Mouse (Mus musculus) urinary bladder, adult 18-20 months (tissue): ENCODE measurements around the gene Poc1a.
A peak's percentile ranks its signal among the peaks of the same experiment; 100 is the strongest.

Experiments used
- DNase-seq, 2 experiments: peaks; one replicate each; pipeline ENCODE4 v3.0.0; 2022; ENCODE audit warnings: low spot score in 2 of 2, mixed read lengths in 2 of 2

Poc1a gene

DNA sequence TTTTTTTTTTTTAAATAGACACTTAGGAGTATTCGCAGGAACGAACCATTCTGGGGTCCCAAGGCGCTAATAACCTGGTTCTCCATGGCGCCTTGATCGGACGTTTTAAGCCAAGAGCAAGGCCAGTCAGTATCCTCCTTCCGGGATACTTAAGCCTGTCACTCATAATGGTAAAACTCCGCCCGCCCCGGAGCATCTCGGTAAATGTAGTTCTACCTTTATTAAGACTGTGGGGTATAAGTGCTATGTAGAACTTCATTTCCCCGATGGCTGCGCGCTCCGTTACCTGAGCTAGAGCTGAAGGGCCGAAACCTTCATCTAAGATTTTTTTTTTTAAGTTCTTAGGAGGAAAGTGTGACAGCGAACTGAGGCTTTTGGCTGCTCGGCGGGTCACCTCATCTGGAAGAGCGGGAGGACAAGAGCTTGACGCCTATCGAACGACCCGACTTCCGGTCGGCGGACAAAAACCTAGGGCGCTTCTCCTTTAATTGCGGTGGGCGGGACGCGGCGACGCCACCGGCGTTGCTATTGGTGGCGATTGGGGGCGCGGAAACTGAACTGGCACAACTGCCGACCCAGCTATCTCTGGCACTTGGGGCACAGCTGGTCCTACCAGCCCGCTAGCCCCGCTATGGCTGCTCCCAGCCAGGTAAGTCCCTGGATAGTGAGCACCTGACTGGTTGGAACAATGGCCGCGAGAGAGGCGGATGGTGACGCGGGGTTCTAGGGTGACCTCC, at the start of gene Poc1a:
Gene Poc1a (plus strand): TSS at position 254 of the 737 bp plus-strand sequence.
- DNase-seq = peak; percentile 88 to 89

DNA sequence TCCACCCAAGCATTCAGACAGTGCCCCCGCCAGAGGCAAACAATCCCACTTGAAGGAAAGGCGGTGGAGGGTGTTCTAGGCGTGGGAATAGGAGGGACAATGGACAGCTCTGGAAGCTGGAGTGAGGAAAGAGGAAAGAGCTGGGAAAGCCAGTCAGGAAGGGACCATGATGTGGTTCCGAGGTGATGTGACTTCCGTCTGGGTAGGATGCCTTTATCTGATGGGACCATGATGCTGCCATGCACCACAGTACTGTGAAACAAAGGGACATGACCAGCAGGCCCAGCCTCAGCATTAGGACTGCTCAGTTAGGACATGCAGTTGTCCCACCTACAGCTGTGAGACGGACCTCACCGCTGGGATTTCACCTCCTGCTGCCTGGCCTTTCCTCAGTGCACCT, 49.6 kb upstream of the Poc1a start:
- DNase-seq = no peak

DNA sequence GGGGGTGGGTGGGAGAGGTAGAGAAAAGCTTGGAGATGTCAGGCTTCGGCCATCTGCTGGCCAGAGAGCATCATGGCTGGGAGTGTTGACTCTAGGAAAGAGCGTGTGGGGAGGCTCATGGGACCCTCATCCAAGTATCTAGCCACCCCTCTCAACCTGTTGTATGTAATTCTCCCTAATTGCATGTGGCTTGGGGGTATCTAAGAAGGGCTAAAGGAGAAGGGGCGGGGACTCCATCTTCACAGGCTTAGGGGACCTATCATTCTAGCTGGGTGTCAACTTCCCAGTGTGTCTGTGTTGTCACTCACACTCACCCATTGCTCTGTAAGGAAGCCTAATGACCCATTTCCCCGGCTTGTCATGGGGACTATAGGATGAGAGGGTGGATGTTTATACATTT, 49.0 kb upstream of the Poc1a start:
- DNase-seq = no peak

DNA sequence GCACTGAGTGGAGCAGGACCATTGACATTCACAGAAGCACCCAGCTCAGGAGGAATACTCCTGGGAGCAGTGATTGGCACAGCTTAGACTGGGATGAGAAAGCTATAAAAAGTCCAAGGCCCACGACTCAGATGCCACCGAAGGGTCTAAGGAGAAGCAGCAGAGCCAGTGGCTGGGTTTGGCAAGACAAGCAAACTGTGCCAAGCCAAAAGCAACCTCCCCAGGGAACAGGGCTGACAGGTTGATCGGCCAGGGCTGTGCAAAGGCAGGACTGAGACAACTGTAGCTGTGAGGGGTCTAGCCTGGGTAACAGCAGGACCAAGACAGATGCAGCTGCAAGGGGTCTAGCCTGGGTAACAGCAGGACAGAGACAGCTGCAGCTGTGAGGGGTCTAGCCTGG, 47.9 kb upstream of the Poc1a start:
- no peak for DNase-seq

DNA sequence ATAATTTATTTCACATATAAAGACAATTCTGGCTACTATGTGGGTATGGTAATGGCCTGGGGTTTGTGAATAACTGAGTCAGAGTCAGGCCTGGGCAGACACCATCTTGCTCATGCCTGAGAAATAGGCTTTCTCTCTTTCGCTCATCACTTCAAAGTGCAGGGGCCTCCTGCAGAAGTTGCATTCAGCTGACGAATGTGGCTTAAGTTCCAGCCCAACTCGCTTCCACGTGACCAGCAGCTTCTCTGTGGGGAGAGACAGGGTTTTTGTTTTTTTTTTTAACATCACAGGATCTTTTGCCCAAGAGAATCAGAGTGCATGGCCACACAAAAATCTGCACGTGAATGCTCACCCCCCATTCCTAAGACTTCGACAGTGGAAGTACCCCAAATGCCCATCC, 46.9 kb upstream of the Poc1a start:
- DNase-seq = no peak

DNA sequence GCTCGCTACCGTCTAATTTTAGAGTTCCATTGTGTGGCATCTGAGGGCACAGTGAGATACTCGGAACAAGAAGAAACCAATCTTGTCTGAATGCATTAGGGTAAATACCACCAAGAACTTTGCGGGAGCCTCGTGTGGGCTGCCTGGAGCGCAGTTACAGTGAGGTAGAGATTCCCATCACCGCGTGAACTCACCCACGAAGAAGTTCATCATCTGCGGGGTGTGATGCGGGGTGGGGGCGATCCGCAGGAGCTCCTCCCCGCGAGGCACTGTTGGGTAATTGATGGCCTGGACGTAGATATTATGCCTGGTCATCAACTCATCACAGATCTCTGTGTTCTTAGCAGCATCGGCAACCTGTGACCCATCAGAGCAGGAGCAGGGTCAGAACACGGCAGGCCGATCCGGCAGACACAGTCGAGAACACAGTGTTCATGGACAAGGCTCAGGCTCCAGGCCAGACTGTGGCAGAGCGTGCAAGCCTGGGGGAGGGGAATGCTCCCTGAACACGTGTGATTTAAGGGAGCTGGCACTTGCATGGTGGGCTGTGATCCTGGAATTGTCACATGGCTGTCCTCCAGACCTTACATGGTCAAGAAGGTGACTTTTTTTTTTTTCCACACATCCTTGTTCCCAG, 45.5 kb upstream of the Poc1a start:
- no peak for DNase-seq

DNA sequence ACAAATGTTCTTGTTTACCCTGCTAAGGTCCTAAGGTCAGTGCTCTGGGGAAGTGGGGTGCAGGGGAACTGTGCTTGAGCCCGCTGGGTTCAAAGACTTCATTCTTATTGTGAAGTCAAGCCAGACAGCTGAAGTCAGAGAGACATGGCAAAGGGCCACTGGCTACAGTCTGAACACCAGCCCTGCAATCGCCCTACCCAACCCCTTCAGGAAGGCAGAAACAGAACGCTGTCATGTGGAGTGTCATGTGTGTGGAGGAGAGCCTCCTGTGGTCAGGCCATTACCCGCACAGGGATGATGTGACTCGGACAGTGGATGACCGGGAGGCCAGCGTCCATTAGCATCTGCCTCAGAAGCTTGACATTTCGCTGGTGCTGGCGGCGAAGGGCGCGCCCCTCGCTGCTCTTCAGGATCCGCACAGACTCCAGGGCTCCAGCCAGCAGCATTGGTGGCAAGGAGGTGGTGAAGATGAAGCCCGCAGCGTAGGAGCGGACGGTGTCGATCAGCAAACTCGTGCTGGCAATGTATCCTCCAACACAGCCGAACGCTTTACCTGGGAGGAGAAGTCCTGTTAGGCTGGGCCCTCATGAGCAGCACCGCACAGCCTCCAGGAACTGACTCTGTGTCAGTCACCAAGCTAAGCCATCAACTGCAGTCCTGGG, 44.6 kb upstream of the Poc1a start:
- no peak for DNase-seq

DNA sequence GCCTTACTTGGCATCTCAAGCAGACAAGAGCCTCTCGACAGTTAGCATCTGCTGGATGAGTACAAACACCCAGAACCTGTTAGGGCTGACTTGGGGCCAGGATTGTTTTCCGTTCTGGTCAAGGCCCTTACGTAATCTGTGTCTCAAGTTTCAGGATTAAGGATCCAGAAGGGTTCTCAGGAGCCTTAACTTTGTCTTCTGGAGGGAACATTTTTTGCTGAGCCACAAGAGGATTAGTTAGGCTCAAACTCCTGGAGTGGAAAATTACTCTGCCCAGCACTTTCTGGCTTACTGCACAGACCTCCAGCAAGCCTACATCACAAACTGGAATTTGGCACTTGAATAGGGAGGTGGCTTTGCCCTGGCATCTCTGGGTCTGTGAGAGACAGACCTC, 44.0 kb upstream of the Poc1a start:
- DNase-seq = no peak

DNA sequence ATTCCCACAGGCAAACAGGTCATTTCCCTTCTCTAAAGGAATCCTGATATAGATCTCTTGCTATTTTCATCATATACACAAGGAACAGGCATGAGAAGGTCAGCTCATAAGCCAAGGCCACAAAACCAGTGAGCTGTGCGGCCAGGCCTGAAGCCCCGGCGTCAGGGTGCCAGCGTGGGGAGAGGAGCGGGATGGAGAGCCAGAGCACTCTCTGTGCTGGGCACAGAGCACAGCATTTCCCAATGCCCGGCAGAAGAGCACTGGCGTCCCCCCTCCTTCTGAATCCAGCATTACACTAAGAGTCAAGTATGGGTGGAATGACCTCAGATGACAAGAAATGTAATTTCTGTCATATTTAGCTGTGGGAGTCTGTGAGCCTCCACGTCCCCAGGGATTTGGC, 43.5 kb upstream of the Poc1a start:
- no peak for DNase-seq

DNA sequence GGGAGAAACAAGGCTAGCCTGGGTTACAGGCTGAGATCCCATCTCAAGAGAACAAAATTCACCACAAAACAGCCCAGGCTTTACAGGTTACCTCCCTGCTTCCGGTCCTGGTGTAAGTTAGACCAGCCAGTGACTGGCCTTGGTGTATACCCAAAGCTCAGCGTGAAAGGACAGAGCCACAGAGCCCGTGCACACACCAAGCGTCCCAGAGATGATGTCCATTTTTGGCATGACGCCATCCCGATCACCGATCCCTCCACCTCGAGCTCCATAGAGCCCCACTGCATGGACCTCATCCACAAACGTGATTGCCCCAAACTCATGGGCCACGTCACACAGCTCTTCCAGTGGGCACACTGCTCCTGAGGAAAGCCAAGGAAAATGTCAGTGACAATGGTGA, 43.0 kb upstream of the Poc1a start:
- no peak for DNase-seq

DNA sequence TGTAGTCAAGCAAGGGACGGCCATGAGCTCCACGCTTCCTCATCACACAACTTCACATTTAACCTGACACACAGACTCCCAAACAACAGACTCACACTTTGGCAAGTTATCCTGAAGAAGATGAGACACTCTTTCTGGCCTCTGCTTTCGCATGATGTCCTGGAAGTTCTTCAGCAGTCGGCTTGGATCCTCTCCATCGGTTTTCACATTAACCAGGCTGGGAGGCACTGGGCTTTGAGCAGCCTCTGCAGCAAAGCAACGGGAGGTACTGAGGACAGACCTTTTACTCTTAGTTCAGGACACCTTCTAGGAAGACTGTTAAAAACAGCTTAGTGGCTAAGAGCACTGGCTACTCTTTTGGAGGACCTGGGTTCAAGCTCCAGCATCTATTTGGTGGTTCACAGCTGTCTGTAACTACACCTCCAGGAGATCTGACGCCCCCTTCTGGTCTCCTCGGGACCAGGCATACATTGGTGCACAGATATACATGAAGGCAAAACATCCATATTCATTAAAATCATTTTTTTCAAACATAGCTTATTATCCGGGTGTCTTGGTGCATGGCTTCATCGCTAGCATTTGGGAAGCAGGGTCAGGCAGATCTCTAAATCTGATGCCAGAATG, 39.2 kb upstream of the Poc1a start:
- no peak for DNase-seq

DNA sequence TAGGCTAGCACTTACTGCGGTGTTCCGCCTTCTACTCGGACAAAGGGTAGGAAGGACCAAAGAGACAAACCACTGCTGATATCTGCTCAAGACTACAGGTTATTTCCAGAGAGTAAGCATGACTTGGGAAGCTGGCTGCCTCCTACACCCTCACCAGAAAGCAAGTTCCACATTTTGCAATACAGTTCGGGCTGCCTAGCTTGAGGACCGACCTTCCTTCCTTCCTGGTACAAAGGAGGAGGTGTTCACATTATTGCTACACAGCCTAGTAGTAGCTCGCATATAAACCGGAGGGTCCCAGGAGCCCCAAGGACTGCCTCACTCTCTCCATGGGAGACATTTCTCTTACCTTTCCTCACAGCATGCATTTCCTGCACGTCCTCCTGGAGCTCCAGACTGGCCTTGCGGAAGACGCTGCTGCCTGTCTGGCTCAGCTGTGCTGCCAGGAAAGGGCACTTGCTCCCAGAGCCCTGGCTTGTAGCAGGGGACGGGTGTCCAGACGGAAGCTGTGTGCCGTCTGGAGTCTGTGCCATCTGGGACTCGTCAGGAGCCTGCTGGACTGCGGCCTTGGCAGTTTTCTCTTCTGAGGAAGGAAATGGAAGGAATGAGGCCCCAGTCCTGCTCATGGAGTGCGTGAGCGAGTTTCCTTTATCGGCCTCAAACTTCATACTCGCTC, 37.9 kb upstream of the Poc1a start:
- no peak for DNase-seq

DNA sequence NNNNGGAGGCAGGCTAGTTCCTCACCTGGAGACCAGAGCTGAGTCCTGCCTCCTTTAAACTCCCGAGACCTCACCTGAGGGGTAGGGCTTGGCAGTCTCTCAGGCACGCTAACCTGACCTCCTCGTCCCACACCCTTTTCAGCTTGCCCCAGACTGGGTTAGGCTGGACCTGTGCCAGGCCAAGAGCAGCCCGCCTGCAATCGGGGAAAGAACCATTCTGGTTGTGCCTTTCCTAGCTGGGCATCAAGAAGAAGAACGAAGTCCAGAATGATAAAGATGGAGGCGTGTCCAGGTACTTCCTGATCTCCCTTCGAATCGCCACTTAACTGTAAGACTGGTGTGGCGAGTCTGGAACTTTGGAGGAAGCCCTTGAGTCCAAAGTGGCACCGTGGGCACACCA, 31.3 kb upstream of the Poc1a start:
- no peak for DNase-seq

DNA sequence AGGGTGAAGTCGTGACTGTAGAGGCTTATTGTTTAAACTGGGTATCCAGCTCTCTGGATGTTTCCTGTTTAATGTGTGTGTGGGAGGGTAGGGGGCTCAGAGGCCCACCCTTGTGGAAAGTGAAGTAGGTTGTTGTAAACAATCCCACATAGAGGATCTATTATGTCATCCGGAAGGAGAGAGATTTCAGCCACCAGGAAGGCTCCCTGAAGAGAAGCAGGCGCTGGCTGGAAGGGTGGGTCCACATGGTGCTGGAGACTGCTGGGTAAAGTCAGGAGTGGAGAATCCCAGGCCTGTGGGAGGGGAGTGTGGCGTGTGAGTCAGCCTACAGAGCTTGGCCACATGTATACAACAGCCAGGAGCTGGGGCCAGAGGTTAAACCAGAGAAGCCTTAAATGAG, 30.6 kb upstream of the Poc1a start:
- DNase-seq = peak in 1 of 2 experiments; percentile 61

DNA sequence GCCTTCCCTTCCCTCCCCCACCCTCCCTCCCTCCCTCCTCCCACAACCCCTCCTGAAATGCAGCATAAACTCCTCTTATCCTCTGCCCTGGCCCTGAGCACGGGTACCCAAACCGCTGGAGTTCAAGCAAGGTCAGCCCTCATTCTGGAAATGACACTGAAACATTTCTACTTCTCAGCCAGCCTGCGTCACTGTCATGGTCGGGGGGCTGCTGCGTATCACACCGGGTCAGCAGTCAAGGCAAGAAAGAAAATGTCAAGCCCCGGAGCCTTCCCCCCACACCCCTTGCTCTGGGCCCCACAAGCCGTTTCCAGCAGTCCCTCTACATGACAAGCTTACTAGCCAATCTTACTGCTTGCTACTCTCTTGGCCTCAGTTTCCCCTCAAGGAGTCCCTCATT, 29.8 kb upstream of the Poc1a start:
- DNase-seq = no peak

DNA sequence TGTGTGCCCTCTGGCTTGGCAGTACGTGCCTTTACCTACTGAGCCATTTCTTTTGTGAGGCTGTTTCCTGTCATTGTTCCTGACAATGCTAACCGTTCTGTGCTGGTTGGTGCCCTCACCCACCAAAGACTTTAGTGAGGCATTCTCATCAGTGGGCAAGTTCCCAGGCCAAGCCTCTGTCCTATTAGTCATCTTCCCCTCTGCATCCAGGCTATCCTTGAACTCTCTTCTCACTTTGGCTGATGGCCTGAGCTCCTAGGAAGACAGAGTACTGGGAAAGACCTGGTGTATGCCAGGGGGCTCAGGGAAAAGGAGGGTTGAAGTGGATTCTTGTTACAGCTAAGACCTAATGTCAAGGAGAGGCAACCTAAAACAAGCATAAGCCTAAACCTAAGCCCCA, 26.9 kb upstream of the Poc1a start:
- no peak for DNase-seq

DNA sequence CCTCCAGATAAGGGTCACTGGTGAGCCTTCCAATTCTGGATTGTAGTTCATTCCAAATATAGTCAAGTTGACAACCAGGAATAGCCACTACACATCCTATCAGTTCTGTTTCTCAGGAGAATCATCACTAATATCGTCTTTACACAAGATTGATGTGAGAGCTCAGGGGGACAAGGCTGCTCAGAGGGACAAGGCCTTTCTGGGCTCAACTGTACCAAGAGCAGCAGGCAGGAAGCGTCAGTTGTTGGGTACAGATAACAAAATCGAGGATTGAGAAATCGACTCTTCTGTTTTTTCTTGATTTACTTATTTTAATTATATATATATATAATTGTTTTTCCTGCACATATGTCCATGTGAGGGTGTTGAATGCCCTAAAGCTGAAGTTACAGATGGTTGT, 22.4 kb upstream of the Poc1a start:
- no peak for DNase-seq

DNA sequence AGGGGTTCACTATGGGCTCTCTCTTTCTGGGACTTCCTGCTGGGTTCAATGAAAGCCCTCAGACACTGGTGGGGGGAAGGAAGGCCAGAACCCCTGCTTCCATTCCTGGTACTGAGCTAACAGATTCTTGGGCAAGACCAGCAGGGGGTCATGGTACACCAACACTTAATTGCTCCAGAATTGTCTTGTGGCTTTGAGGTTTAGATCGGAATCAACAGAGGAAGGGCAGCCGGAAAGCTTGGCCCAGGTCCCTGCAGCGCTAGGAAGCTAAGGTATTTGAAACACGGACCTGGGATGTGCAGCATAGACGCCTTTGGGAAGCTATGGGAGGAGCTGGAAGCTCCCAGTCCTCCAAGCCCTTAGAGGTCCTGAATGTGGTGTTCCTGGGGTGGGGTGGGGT, 21.9 kb upstream of the Poc1a start:
- no peak for DNase-seq

DNA sequence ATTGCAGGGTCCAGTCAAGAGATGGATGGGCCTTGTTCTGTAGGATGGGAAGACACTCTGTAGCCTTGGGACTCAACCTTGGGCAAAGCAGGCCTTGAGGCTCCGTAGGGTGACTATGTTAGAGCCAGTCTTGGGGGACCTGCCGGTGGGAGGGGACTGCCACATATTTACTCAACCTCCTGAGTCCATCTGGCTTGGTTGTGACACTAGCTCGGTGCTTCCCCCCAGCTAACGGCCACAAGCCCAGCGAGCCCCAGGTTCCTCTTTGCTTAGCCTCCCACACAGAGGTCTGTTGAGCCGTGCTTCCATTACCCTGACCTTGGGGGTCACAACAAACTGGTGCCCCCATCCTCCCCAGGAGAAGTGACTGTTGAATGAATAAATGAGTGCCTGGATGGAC, 19.8 kb upstream of the Poc1a start:
- DNase-seq = no peak

DNA sequence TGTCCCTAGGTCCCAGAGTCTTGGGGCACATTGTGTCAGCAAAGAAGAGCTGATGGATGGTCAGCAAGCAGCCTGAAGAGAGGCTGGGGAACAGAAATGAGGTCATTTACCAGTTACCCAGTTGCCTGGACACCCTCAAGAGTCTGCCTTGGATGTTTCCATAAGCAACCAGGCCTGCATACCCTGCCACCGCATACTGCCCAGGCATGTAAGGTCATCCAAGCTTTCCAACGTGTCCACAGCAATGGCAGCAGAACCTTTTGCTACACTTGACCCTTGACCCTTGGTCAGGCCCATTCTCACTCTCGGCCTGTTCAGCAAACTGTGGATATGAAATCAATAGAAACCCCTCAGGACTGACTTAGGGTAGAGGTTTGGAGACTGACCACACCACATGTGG, 19.4 kb upstream of the Poc1a start:
- no peak for DNase-seq

DNA sequence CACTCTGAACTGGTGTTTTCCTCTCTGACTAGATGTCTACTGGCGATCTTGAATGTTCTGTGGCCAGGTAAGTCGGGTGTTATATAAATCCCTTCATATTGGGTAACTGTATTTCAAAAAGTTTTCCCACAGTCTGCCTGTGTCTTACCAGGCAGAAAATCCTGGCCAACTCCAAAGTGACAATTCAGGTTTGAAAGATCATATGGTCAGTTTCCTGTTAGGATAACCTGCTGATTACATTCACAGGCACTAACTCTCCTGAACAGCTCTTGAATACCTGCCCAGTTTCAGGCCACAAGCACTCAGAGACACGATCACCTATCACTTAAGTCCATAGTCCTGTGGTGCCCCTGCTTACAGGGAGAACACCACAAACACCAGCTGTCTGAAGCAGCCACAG, 18.8 kb upstream of the Poc1a start:
- DNase-seq = no peak

DNA sequence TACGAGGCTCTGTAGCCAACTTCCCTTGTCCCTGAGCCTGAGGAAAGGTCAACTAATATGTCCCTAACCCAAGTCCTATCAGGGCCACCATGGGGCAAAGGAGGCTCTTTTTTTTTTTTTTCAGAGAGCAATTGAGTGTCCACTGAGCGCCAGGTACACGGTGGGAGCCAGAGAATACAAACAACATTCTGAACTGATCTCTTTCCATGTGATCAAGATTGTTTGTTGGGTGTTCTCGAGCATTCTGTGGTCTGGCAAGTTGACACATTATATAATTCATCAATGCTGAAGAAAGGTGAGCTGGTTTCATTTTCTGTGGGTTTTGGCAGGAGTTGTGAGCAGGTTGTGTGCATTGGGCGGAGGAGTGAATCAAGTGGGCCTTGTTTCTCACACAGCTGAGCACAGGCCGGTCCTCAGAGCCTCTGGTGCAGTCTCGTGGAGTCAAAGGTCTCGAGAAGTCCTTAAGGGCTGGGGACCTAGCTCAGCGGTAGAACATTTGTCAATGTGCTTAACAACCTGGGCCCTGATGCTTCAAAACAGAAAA, 17.4 kb upstream of the Poc1a start:
- DNase-seq = no peak
